Mouse (Mus musculus): ENCODE measurements around the gene Specc1l.

Gene Specc1l

DNA sequence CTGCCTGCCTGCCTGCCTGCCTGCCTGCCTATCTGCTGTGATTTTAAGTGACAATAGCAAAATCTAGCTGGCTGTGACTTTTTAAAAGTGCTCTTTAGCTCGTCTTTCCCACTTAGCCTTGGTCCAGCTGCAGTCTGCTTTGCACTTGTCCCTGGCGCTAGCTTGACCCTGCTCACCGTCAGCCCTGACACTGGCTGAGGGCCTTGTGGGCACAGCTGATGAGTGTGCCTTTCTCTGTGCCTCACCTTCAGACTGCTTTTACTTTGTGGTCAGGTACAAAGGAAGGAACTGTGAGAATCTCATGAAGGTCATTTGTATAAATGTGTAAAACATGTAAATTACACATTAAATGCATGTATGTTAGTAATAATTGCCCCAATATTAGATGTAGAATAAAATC lies 12.3 kb downstream of the Specc1l start:
- no peak for DNase-seq (ENCODE audit: extremely low spot score, low spot score)

DNA sequence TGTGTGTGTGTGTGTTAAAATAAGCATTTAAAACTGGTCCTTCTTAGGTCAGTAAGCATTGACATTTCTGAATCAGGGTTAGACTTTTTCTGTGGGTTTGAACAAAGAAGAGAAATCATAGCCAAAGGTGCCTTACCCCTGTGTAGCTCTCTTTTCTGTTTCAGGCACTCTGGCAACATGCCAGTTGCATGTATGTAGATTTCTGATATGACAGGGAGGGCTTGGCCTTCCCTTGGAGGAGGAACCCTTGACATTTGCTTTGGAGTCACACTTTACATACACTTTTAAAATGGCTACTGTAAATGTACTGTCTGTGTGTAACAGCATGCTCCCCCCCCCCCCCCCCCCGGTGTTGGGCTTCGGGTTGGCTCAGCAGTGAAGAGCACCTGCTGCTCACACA lies 12.8 kb downstream of the Specc1l start:
- no peak for DNase-seq (ENCODE audit: extremely low spot score, low spot score)

DNA sequence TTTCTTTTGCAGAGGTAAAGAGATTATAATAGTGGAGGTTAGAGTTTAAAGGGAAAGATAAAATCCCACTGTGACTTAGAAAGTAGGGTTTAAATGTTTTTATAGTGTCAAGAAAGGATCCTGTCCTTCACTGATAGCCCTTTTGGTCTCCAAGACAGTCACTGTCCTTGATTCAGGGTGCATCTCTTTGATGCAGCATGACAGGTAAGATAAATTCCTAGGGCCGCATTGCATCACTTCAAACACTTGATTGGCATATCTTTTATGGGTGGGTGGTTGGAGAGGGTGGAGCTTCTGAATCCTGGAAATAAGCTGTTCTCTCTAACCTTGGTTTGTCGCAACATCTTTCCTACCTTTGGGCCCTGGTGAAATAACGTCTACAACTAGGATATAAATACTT lies 15.5 kb downstream of the Specc1l start:
- no peak for DNase-seq (ENCODE audit: extremely low spot score, low spot score)

DNA sequence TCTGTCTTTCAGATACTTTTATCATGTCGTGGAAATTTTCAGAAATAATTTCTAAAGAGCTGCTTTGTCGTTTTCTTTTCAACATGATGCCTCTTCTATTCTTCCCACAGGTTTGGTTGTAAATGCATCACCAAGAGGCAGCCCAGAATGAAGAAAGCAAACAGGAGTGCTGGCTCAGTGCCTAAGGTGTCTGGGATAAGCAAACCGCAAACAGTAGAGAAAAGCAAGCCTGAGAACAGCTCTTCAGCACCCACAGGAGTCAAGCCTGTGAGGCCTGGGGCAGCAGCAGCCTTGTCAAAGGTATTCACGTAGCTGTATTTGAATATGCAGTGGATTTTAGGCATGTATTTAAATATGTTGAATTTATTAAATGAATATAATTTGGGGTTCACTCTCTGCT lies 18.7 kb downstream of the Specc1l start:
- DNase-seq (ENCODE audit: extremely low spot score, low spot score), result no peak

DNA sequence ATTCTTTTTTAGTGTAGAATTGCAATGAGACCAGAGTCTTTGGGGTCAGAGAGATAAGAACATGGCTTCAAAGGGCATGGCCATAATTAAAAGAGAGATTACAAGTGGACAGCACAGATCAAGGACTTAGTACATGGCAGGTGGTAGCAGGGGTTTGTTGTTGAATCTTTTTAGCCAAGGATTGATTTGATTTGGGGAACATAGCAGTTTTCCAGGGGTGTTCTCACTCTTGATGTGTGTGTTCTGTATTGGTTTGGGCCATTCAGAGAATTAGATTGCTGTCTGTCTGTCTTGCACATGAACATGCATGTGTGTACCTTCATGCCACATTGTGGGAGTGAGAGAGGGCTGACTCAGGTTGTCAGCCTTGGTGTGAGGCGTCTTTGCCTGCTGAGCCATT lies 20.0 kb downstream of the Specc1l start:
- DNase-seq (ENCODE audit: extremely low spot score, low spot score), result no peak

DNA sequence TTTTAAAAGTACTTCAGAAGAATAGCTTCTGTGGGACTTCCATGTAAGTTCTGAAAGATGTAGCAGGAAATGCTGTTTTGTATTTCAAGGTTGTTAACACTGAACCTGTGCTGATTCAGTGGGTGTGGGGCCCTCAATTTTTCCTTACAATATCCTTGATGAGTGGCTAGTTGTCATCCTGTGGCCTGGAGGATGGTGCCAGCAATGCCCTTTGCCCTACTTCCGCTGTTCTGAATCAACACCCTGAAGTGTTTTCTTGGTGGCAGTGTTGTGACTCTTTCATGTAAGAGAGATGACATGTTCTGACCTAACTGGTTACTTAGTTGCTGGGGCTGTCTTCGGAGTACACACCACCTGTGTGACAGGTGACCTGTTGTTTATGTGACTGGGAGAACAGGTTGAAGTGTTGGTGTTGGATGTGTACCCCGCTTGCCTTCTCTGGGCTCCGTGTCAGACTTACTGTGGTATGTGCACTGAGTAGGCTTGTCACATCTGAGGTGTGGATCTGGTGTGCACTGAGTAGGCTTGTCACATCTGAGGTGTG lies 20.8 kb downstream of the Specc1l start:
- DNase-seq (ENCODE audit: extremely low spot score, low spot score), result no peak

DNA sequence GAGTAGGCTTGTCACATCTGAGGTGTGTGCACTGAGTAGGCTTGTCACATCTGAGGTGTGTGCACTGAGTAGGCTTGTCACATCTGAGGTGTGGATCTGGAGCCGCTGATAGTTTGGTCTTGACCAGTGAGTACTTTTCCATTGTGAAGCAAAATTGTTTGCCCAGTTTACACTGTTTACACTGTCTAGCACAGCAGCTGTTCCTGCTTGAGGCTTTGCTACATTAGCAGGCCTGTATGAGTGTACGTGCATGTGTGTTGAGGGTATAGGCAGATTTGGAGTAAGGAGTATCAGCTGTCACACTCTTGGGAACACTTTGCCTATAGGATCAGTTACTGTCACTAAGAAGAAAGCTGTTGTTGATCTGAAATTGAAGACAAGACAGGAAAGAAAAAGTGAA lies 21.6 kb downstream of the Specc1l start:
- DNase-seq (ENCODE audit: extremely low spot score, low spot score), result no peak

DNA sequence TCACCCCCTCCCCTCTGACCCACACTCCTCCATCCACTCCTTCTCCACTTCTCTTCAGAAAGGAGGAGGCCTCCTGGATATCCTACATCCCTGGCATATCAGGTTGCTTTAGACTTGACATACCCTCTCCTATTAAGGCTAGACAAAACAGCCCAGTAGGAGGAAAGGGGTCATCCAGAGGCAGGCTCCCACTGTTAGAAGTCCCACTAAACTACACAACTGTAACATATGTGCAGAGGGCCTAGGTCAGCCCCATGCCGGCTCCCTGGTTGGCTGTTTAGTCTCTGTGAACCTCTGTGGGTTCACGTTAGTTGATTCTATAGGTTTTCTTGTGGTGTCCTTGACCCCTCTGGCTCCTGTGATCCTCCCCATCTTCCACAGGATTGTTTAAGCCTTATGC lies 23.9 kb downstream of the Specc1l start:
- DNase-seq (ENCODE audit: extremely low spot score, low spot score), result no peak

DNA sequence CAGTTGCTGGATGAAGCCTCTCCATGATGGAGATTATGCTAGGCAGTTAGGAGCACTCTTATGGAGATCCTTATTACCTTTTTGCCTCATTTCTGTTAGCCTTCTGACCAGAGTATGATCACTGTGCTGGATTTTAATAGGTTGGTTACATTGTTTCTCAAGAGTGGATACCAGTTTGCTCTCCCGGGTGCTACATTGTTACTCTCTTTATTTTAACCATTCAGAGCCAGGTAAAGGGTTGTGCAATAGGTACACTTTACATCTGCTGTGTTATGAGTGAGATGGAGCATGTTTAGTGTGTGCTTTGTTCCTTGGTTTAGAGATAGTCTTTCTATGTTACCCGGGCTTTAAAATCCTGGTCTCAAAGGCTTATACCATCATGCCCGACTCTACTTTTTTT lies 24.3 kb downstream of the Specc1l start:
- no peak for DNase-seq (ENCODE audit: extremely low spot score, low spot score)

DNA sequence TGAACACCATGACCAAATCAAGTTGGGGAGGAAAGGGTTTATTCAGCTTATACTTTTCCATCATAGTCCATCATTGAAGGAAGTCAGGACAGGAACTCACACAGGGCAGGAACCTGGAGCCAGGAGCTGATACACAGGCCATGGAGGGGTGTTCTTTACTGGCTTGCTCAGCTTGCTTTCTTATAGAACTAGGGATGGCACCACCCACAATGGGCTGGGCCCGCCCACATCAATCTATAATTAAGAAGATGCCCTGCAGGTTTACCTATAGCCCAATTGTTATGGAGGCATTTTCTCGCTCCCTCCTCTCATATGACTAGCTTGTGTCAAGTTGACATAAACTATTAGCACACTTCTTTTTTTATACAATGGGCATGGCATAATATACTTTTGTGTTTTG lies 25.3 kb downstream of the Specc1l start:
- DNase-seq (ENCODE audit: extremely low spot score, low spot score), result no peak

DNA sequence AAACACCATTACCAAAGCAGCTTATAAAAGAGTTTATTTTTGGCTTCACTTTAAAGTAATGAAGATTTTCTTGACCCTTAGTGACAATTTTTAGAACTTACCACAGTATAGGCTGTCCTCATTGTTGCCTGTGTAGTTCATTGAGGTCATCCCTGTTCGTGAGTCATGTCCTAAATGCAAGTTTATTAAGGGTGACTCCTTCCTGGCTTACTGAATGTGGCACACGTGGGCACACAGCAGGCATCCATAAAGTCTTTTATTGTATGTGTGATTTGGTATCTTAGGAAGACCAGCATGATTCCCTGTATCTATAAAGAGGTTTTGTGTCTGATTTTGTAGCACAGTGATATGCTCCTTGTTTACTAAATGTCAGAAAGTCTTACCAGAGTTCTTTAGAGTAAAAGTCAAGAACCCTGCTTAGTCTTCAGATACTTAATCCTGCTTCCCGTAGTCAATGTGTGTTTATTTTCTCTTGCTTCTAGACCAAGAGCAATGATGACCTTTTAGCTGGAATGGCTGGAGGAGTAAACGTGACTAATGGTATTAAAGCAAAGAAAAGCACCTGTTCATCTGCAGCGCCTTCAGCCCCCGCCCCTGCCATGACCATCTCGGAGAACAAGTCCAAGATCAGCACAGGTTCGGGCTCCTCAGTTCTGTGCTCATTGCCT lies 28.8 kb downstream of the Specc1l start:
- DNase-seq (ENCODE audit: extremely low spot score, low spot score), result no peak

DNA sequence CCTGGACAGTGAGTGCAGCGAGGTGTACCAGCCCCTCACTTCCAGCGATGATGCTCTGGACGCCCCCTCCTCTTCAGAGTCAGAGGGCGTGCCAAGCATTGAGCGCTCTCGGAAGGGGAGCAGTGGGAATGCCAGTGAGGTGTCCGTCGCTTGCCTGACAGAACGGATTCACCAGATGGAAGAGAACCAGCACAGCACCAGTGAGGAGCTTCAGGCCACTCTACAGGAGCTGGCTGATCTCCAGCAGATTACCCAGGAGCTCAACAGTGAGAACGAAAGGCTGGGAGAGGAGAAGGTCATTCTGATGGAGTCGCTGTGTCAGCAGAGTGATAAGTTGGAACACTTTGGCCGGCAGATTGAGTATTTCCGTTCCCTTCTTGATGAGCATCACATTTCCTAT lies 33.9 kb downstream of the Specc1l start:
- DNase-seq (ENCODE audit: extremely low spot score, low spot score), result no peak

DNA sequence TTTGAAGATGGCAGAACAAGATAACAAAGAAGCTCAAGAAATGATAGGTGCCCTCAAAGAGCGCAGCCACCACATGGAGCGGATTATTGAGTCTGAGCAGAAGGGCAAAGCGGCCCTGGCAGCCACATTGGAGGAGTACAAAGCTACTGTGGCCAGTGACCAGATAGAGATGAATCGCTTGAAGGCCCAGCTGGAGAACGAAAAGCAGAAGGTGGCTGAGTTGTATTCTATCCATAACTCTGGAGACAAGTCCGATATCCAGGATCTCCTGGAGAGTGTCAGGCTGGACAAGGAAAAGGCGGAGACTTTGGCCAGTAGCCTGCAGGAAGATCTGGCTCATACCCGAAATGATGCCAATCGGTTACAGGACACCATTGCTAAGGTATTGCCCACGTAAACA lies 34.5 kb downstream of the Specc1l start:
- DNase-seq (ENCODE audit: extremely low spot score, low spot score), result no peak

DNA sequence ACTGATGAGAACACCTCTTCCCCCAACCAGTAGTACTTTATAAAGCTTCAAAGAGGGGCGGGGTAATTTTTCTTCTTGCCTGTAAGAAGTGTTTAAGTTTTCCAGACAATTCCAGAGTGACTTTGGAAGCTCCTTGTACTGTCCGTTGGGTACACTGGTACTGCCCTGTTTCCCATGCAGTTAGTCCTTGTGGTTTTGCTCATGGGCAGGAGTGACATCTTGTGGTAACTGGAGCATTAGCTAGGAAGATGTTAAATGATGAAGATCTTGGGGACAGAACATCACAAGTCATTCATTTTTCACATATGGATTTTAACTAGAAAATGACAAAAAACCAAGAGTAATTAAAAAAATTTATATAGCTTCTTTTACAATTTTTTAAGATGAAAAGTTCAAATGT lies 39.1 kb downstream of the Specc1l start:
- no peak for DNase-seq (ENCODE audit: extremely low spot score, low spot score)

DNA sequence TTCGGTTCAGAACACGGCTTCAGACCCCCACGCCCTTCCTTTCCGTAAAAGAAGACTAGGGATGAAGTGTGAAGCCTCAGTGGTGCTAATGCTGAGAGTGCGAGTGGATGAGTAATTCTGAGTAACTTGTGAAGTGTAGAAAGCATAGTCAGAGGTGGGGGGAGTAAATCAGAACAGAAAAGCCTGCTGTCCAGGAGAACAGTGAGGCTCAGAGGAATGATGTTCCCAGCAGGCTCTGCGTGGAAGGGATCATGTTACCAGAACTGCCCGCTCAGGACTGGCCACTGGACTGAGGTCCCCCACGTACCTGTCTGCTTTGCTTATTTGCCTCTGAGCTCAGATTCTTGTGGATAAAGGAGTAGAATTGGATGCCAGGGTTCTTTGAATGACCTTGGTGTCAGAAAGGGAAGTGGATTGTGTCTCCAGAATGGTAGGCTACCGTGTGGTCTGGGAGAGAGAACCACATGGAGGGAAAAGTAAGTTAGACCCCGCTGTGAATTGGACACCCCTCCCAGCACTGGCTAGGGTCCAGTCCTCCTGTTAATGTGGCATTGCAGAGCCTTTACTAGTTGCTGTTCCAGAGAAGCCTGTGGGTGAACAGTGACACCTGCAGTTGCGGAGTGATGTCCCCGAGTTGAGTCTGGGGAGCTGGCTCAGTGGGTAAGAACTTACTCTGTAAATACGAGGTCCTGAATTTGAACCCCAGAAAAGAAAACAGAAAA lies 40.6 kb downstream of the Specc1l start:
- DNase-seq (ENCODE audit: extremely low spot score, low spot score), result no peak

DNA sequence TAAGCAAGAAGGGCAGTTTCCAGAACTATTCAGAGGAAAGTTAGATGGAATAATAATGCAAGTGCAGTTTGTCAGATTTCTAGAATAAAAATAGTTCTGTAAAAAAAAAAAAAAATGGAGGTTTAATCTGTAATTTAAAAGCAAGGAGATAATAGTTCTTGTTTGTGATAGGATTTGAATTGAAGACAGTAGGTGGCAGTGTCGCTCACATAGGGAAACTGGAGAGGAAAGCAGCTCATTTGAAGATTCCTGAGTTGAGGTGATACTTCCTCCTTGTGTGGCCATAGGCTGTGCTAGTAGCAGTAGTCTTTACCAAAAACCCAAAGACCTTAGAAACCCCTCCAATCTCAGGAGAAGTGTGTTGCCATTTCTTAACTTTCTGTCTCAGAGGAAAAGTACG lies 43.2 kb downstream of the Specc1l start:
- DNase-seq (ENCODE audit: extremely low spot score, low spot score), result no peak

DNA sequence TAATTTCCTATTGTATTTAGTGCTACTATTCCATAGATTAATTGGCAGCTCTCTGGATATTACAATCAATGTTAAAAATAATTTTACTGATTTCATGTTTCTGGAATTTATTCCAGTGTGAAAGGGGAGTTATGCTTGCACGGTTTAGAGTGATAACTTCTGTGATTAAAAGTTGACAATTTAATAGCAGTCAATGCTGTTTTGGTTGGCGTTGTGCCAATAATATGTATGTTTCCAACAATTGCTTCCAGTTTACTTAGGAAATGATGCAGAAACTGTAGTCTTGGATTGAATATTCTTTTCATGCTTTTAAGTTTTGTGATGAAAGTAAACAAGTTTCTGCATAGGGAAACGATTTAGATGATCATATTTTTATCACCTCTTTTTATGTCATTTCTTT lies 45.5 kb downstream of the Specc1l start:
- no peak for DNase-seq (ENCODE audit: extremely low spot score, low spot score)

DNA sequence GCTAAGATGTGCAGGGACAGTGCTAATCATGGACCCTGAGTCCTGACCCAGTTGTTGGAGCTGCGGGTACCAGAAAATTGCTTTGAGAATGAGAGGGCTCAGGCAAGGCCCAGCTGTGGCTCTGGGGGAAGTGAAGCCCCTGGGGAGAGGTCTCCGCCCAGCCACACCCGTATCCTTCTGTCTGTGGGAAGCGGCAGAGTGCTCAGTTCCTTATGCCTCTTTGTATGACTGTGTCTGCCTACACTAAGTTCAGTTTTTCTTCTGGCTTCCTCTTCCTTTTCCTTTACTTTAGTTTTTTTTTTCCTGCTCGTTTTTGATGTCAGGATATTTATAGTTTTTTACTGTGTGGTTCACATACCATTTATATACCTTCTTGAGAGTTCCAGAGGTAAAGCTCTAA lies 46.4 kb downstream of the Specc1l start:
- no peak for DNase-seq (ENCODE audit: extremely low spot score, low spot score)

DNA sequence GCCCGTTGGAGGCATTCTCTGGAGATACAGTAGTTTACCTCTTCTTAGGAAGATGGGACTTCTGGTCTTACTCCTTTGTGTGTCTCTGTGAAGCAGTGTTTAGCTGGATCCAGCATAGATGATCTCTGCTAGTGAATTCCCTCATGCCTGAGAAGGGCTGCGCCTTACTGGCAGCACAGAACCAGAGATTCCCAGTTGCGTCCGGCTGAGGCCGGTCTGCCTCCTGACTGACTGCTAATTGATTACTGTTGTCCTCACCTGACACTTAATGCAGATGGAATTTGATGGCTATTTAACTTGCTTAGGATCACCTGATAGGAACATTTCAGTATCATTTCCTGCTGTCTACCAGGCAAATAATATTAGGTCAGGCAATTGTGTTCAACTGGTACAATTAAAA lies 49.4 kb downstream of the Specc1l start:
- DNase-seq (ENCODE audit: extremely low spot score, low spot score), result no peak

DNA sequence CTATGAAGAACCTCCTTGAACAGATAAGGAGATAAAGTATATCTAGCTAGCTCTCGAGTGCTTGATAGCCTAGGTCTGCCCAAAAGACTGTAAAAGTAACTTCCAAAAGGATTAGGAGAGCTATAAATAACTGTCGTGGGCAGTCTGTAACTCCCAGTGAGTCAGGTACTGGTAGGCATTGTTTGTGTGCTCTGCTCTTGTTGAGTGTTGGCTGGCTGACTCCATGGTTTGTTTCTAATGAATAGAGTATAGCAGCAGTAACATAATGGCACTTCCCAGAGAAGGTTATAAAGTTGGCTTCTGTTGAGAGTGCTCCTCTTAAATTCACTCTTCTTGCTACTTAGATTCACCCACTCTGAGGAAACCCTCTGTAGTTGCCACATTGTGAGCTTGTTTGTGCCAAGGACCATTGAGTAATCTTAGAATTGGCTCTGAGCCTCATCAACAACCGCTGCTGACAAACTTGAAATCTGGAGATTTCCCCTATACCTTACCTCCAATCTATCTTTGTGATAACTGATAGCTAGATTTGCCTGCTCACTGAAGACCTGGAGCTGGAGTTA lies 53.2 kb downstream of the Specc1l start:
- no peak for DNase-seq (ENCODE audit: extremely low spot score, low spot score)

DNA sequence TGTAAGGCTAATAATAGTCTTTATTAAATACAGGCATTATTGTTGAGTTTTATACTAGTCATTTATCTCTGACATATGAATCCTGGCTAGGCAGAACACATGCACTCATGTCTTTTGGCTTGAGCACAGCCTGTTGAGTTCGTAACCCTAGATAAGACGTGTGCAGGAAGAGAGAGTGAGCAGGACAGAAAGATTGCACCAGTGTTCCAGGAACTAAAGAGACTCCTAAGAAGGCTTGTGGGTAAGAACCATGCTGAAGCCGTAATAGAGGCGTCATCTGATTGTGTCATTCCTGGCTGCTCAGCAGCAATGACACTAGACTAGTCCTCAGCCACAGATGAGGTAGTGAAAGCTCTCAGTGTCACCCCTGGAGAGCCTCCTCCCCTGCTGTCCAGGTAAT lies 61.1 kb downstream of the Specc1l start:
- DNase-seq (ENCODE audit: extremely low spot score, low spot score), result no peak

DNA sequence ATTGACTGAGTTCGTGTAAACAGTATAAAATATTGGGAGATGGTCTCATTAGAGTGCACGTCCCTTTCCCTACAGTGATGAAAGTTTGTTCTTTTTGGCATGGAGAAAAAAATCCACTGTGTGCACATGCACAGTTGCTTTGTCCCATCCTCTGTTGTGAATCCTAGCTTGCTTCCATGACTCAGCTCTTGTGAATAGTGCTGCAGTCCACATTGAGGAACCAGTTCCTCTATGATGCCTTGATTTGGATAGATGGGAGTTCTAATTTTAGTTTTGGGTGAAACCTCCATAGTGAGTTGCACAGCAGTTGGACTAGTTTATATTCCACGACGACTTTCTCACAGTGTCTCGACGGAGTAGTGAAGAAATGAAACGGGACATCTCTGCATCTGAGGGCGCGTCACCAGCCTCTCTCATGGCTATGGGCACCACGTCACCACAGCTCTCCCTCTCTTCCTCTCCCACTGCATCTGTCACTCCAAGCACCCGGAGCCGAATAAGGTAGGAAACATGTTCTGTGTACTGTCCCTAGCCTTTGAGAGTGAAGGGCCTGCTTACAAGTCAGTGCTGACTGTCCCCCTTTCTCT lies 64.6 kb downstream of the Specc1l start:
- no peak for DNase-seq (ENCODE audit: extremely low spot score, low spot score)

Data from neural tube, embryonic 10.5 days (tissue).